Mouse (Mus musculus) brain, embryonic 14.5 days (tissue): ENCODE data around the gene Ikzf2. TPM values are rescaled to one million over a fixed set of nuclear protein-coding genes. Genes with fewer than 3 reads are reported as not detected.

Experiments used
- DNase-seq: peaks from one replicate; pipeline ENCODE4 v3.0.0-alpha.2; 2011; ENCODE audit warnings: low read depth
- CTCF ChIP-seq: fragments of 200-500 bp; IDR thresholded peaks from 2 replicates; pipeline ENCODE4 v1.5.1; 2012; ENCODE audit warnings: inconsistent platforms, mild to moderate bottlenecking, moderate library complexity, borderline replicate concordance; ENCODE audit not compliant: insufficient read depth, insufficient read length; ENCODE audit errors: extremely low read depth
- POLR2A ChIP-seq: fragments of 200-500 bp; IDR thresholded peaks from 2 replicates; pipeline ENCODE4 v1.6.1; 2012; ENCODE audit warnings: mild to moderate bottlenecking, inconsistent platforms, borderline replicate concordance; ENCODE audit not compliant: poor library complexity, insufficient read depth, insufficient read length, severe bottlenecking; ENCODE audit errors: extremely low read depth
- polyA plus RNA-seq: library from polyadenylated mRNA; depleted of rRNA; stranded (reverse); fragments of >200 nt; gene quantifications from 2 replicates; pipeline ENCODE4 v1.2.3, GENCODE M21; 2012

The Ikzf2 gene
- polyA plus RNA-seq, 1 experiment = 3.3 TPM

DNA sequence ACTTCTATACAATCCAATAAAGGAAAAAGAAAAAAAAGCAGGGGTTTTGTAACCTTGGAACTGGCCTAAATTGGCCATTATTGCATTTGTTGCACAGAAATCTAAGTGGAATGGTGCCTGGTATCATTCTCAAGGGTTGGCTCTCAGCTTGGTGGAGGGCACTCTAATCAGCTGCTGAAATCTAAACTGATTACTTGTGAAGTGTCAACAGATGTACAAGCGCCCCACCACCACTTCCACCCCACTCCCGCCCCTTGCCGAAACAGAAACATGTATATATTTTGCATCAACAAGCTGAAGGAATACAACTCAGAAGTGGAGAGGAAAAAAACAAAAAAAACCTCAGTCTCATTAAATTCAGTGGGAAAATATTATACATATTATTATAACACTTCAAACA lies 29.6 kb downstream of the Ikzf2 start:
- TF ChIP-seq POLR2A = no peak
- no peak for TF ChIP-seq CTCF
- DNase-seq = peak; percentile 29

DNA sequence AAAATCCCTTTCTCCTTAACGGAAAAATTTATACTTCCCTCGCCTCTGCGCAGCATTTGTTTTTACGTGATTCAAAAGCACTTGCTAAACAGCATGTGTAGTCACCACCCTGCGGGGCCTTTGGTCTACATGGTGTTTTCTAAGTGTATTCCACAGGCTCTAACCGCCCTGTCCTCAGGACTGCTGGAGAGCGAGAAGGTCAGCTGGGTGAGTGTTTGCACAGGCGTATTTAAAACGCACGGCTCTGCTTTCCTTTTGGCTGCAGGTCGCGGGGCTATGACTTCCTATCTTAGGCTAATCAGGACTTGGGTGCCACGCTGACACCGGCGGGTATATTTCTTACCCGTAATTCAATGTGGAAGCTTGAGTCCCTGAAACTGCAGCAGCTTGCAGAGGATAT lies 30.1 kb downstream of the Ikzf2 start:
- TF ChIP-seq POLR2A (no peak), CTCF (no peak)
- peak; percentile 30 for DNase-seq

DNA sequence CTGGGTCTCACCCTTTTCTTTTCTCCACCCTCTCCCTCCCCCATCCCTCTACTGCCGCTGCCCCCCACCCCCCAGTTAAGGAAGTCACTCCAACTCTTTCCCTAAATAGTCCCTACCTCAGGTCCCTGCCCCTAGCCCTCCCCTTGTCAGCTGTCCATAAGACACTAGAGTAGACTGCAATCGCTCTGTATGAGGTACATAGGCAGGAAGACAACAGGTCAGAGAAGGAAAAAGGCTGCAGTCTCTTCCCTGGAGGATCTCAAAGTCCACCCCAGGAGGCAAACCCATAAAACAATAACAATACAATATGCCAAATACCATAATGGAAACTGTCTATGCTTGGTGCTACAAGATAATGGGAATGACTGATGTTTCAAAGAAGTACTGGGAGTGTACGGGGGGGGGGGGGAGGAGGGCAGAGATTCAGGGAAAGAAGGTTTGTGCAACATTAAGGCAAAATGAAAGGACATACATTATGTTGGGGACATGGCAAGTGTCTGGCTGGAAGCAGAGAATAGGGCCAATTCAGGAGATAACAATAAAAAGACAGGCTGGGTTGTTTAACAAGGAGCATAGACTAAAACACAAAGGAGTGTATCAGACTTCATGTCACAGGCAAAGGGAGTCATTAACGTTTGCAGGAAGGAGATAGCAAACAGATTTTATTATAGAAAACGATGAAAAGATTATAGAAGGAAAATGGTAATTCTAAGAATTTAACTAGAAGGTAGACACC lies 30.8 kb downstream of the Ikzf2 start:
- TF ChIP-seq POLR2A (no peak), CTCF (no peak)
- DNase-seq = peak; percentile 14

DNA sequence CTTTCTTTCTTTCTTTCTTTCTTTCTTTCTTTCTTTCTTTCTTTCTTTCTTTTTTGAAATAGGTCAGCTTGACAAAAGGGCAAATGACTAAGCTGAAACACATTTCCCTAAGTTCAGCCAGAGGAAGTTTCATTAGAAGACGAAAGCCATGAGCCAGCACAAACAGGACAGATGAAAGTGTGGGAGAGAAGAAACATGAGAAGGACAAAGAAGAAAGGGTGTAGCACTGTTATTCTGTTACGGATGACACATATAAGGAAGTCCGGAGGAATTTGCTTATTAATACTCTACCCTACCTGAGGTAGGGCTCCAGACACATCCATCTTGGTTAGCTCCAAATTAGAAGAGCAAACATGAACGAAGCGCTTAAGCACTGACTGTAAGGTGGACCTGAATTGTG lies 31.7 kb downstream of the Ikzf2 start:
- no peak for TF ChIP-seq POLR2A
- TF ChIP-seq CTCF = no peak
- no peak for DNase-seq

DNA sequence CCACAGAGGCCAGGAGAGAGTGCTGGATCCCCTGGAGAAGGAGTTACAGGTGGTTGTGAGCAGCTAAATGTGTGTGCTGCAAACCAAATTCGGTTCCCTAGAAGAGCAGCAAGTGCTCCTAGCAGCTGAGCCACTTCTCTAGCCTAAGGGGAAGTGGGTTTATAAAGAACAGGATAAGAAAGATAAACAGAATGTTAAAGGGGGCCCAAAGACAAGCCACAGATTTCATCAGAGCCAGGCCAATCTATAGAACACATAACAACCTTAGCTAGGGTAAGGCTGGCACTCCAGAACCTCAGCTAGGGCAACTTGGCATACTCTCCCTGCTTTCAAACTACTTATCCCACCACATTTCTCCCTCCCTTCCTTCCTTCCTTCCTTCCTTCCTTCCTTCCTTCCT lies 32.1 kb downstream of the Ikzf2 start:
- no peak for DNase-seq

DNA sequence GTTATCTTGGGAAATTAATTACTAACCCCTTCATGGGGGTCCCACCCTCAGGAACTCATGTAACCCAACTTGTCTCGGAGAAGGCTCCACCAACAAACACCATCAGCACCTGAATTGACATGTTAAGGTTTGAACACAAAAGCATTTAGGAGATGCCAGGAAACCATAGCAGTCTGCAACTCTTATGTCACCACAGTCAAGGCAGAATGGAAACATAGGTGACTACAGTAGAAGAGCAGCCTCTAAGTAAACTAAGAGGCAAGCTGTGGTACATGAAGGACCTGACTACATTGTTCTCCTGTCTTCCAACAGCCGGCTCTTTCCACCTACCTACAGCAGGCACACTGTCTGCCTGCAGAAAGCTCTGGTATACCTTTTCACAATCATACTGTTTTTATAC lies 33.6 kb downstream of the Ikzf2 start:
- no peak for TF ChIP-seq CTCF
- TF ChIP-seq POLR2A = no peak
- no peak for DNase-seq

More for the DNA sequence above, 32.1 kb downstream of the Ikzf2 start:
- TF ChIP-seq POLR2A (no peak), CTCF (no peak)

DNA sequence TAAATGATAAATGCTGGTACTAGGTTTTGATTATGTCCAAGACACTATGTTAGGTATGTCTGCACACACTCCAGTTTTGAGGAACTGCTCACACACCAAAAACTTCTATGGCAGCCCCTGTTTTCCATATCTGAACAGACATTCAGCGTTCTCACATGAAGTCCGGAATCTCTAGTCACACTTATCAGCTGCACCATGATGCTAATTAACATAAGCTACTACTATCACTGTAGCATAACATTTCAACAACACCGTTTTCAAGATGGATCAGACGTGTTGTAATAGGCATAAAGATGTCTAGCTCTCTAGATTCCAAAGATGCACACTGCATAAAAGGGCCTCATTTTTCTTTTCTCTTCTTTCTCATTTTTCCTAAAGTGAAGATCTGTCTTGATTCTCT lies 43.9 kb downstream of the Ikzf2 start:
- no peak for DNase-seq
- TF ChIP-seq CTCF (no peak), POLR2A (no peak)

DNA sequence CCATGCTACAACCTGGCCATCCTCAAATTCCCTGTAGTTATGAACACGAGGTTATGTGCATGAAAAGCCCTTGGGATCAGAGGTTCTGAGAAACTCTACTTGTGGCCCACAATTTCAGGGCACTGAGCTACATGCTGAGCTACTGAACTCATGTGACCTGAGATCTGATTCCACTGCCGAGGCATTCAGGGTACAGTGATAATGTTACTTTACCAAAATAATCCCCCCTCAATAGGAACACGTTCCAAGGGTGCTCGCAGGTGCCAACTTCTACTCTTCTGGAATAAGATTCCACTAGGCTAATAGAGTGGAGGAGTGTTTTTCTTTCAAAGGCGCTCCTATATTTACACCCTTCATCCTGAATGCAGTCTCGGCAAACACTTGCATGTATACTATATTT lies 45.1 kb downstream of the Ikzf2 start:
- DNase-seq = no peak
- TF ChIP-seq POLR2A (no peak), CTCF (no peak)

DNA sequence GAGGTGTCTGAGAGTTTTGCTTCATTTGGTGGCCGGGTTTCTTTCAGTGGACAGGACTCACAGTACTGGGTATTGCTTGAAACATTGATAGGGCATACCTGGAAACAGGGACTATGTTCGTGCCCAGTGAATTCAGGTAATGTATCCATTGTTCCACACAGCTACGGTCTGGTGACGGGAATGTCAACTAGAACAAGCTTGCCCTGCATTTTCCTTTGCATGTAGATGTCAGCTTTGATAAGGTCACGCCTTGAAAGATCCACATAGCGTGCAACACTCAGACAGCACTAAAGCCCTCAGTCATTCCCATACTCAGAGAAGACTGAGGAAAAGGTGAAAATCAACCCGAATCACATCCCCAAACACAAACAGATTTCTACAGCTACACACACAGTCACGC lies 48.7 kb downstream of the Ikzf2 start:
- TF ChIP-seq CTCF (no peak), POLR2A (no peak)
- no peak for DNase-seq

DNA sequence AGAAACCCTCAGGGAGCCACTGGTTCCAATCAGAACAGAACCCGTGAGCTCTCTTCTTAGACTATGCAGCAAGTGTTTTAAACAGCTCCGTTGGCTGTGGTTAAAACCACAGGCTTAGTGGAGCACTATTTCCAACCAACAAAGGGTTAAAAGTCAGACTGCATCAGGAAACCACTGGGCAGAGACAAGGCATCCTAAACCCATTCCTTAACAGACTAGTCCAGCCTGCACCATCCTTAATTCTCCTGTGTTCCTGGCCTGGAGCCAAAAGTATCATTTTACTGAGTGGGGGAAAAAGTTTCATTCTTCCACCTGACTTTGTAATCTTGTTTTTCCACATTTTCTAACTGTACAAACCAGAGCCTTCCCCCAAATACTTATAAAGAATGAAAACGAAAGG lies 49.1 kb downstream of the Ikzf2 start:
- no peak for TF ChIP-seq POLR2A
- no peak for TF ChIP-seq CTCF
- DNase-seq = no peak

DNA sequence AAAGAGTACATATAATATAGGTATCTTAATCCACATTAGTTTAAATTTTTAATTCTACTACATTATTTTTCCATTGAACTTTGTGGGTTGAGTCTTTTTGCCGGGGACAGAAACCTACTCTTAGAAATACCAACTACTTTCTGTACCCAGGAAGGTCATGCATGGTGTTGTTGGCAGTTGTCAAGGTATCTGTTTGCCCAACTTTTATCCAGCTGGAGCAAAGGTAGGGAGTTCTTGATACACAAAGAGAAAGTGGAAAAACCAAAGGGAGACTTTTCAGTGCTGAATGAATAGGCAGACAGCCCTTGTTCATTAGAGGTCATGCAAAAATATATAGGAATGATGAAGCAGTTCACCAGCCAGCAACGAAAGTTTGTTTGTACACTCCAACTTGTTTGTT lies 52.8 kb downstream of the Ikzf2 start:
- no peak for TF ChIP-seq CTCF
- no peak for TF ChIP-seq POLR2A
- DNase-seq = no peak

DNA sequence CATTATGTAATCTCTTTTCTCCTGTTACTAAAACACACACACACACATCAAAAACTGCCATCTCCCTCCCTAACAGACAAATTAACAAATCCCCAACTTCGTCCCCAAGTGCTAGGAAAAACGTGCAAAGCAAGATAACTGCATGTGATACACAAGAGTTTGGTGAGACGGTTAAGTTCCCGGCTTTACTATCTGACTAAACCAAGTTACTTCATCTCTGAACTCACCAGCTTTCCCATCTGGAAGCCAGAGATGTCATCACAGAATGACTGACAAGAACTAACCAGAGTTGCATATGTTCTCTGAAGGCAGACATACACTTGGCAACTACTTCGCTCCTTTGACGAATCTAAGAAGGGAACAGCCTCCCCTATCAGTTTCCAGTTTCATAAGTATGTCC lies 56.5 kb downstream of the Ikzf2 start:
- DNase-seq = peak; percentile 19
- TF ChIP-seq POLR2A = no peak
